Mouse (Mus musculus) spleen, adult 18-20 months (tissue): ENCODE results near the gene Rassf5.
"Not testable (repeated sequence)": the region's sequence is repeated elsewhere in the genome, so short reads cannot be mapped to it uniquely, and the experiment has no call there.

Experiments used
- DNase-seq, 2 experiments: peaks; one replicate each; pipeline ENCODE4 v3.0.0; 2022; ENCODE audit warnings: mixed read lengths in 2 of 2

Rassf5 gene

GRCm38 (mm10) chr1:131257288-131257687 lies 12.2 kb upstream of the Rassf5 start:
- DNase-seq = no peak

GRCm38 (mm10) chr1:131252516-131253250 lies 7.6 kb upstream of the Rassf5 start:
- not testable (repeated sequence) for DNase-seq

- DNase-seq = no peak
Observed at GRCm38 (mm10) chr1:131246433-131247395, 1.7 kb upstream of the Rassf5 start.

GRCm38 (mm10) chr1:131245926-131246325 lies 868 bp upstream of the Rassf5 start:
- DNase-seq = peak in 1 of 2 experiments; percentile 59

GRCm38 (mm10) chr1:131244536-131245088 lies 446 bp downstream of the Rassf5 start:
- DNase-seq = peak in 1 of 2 experiments; percentile 15

- no peak for DNase-seq
Observed at GRCm38 (mm10) chr1:131242956-131243355, 2.1 kb downstream of the Rassf5 start.

- no peak for DNase-seq
Observed at GRCm38 (mm10) chr1:131239576-131240193, 5.4 kb downstream of the Rassf5 start.

- no peak for DNase-seq
Observed at GRCm38 (mm10) chr1:131238931-131239381, 6.1 kb downstream of the Rassf5 start.

- DNase-seq = no peak
Observed at GRCm38 (mm10) chr1:131236077-131236476, 9.0 kb downstream of the Rassf5 start.

GRCm38 (mm10) chr1:131233527-131233926 lies 11.5 kb downstream of the Rassf5 start:
- DNase-seq = no peak

- DNase-seq = no peak
Observed at GRCm38 (mm10) chr1:131228659-131229058, 16.4 kb downstream of the Rassf5 start.

- no peak for DNase-seq
Observed at GRCm38 (mm10) chr1:131228225-131228624, 16.8 kb downstream of the Rassf5 start.

GRCm38 (mm10) chr1:131224848-131225471 lies 20.1 kb downstream of the Rassf5 start:
- DNase-seq = no peak

- DNase-seq = no peak
Observed at GRCm38 (mm10) chr1:131223345-131223744, 21.7 kb downstream of the Rassf5 start.

GRCm38 (mm10) chr1:131221822-131222590 lies 23.1 kb downstream of the Rassf5 start:
- DNase-seq = no peak

- DNase-seq = no peak
Observed at GRCm38 (mm10) chr1:131218933-131219332, 26.1 kb downstream of the Rassf5 start.

GRCm38 (mm10) chr1:131213361-131213760 lies 31.7 kb downstream of the Rassf5 start:
- no peak for DNase-seq

GRCm38 (mm10) chr1:131212956-131213355 lies 32.1 kb downstream of the Rassf5 start:
- DNase-seq = no peak

GRCm38 (mm10) chr1:131211655-131212054 lies 33.4 kb downstream of the Rassf5 start:
- no peak for DNase-seq

GRCm38 (mm10) chr1:131209971-131210426 lies 35.1 kb downstream of the Rassf5 start:
- DNase-seq = no peak

GRCm38 (mm10) chr1:131208800-131209199 lies 36.3 kb downstream of the Rassf5 start:
- DNase-seq = no peak
